Mouse (Mus musculus) thymus, postnatal 10 days (tissue): ENCODE measurements around the gene Otor.

Experiments used
- DNase-seq, 2 experiments: peaks; one replicate each; pipeline ENCODE4 v3.0.0; 2021; ENCODE audit warnings: low spot score in 2 of 2

Otor gene

DNA sequence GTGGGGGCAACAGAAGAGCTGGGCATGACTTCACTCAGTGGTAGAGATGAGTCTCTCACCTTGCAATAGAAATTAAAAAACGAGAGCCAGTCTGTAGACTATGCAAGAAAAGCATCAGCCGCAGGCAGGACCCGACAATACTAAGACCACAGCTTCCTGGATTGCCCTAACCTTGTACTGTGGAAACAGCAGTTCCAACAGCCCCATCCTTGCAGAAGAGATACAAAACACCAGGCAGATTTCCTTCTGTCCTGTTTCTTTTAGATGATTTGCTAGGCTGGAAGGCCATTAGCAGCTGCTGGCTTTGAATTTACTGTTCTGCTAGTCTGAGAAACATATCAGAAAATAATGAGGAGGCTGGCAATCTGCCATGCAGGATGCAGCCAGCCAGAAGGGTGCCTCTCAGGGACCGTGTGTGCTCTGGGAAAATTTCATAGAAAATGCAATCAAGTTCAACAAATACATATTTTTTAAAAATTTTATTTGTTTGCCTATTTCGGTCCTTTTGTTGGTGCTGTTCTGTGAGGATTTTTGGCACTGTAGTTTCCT, 52.9 kb downstream of the Otor start:
- no peak for DNase-seq
